Mouse (Mus musculus) cerebellum, adult 18-20 months (tissue): Measurements from ENCODE around the gene Fahd1.
A peak's percentile ranks its signal among the peaks of the same experiment; 100 is the strongest.

Experiments used
- DNase-seq, 2 experiments: peaks; one replicate each; pipeline ENCODE4 v3.0.0; 2021

The Fahd1 gene

DNA sequence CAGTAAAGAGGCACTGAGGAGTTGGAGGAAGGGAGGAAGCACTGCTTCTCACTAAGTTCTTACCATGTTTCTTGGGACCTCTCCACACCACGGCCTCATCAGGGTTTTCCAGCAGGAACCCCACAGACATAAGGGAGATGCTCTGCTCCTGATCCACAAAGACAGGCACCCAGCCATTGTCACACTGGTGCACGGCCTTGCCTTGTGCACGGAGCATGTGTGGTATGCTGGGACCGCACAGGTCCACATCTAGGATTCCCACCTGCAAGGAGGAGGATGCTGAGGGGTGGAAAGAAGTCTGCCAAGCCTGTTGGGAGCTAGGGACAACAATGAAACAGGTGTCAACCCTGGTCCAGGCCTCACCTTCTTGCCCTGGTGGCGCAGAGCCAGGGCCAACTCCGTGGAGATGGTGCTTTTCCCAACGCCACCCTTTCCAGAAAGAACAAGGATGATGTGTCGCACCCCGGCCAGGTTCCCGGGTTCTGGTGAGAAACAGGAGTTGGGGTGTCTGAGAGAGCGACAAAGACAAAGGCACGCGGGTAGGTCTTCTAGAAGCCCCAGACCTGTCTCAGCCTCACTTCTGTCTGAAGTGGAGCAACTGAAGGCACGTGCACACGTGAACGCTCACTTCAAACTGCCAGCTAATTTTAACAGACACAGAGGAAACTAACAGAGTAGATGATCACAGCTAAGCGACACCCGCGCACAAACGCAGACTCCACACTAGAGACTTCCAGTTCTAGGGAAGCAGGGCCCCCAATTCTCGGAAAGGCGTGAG is 35.4 kb upstream of the Fahd1 start:
- DNase-seq = peak in 1 of 2 experiments; percentile 49

DNA sequence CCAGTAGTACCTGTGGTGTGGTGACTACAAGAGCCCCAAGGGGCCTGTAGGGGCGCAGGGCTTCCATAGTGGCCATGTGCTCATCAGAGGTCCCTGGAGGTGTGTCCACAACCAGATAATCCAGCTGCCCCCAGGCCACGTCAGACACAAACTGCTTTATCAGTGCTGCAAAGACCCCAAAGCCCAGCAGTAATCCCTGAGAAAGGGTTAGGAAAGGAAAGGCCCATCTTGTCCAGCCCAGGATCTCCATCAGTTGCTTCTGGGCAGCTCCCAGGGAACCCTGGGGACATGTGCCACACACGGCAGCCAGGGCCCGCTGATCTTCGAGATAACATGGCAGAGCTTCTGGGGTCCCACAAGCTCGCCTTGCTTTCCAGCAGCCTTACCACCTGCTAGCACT is 34.2 kb upstream of the Fahd1 start:
- no peak for DNase-seq

DNA sequence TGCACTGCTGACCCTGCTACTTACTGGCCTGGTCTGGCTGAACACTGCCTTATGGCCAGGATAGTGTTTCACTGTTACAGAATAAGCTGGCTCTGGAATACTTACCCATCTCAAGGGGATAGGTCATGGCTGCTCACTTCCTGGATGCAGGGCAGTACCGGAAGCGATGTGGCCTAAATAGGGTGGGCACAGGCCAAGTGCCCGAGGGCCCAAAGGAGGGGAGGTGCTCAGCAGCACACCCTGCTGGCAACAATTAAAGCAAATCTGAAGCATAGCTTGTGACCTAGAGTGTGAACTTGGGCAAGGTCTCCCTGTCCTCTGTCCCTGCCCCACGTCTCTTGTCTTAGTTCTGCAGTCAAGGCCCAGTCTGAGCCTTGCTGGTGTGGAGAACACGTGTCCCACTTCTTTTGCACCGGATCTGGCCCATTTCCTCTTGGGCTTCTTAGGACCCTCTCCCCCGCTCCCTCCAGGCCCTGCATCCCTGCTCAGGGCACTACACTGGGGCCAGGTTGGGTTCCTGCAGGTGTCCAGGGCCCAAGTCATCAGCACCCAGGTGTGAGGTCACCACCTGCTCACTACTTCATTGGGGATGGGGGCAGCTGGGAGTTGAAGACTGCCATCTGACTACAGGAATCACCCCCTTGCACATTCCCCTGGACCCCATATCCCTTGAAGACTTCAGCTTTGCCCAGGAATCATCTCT is 31.7 kb upstream of the Fahd1 start:
- DNase-seq = no peak

DNA sequence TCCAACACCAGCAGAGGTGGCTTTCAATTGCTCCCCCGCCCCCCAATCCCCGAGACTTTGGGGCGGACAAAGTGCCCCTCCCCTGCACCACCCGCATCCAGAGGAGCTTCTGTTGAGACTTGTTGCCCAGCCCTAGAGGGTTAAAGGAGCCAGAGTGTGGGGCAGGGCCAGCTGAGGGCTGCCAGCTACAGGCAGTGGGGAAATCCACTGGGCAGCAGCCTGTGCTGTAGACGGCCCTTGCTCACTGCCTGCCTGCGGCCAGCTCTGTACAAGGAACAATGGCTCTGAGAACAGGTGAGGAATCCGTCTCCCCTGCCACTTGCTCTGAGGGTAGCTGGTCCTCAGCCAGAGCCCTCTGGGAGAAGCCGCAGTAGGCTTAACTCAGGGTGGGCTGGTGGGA is 28.4 kb upstream of the Fahd1 start:
- DNase-seq = no peak

DNA sequence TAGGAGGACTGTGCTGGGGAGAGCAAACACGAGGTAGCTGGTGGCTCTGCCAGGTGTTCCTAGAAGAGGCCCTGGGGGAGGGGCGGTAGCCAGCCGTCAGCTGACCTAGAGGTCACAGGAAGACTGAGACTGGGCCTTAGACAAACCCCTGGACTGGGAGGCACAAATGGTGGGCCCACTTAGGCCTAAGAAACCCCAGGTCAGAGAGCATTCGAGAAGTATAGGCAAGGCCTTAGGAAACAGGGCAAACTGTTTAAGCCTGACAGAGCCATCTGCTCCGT is 27.9 kb upstream of the Fahd1 start:
- DNase-seq = no peak

DNA sequence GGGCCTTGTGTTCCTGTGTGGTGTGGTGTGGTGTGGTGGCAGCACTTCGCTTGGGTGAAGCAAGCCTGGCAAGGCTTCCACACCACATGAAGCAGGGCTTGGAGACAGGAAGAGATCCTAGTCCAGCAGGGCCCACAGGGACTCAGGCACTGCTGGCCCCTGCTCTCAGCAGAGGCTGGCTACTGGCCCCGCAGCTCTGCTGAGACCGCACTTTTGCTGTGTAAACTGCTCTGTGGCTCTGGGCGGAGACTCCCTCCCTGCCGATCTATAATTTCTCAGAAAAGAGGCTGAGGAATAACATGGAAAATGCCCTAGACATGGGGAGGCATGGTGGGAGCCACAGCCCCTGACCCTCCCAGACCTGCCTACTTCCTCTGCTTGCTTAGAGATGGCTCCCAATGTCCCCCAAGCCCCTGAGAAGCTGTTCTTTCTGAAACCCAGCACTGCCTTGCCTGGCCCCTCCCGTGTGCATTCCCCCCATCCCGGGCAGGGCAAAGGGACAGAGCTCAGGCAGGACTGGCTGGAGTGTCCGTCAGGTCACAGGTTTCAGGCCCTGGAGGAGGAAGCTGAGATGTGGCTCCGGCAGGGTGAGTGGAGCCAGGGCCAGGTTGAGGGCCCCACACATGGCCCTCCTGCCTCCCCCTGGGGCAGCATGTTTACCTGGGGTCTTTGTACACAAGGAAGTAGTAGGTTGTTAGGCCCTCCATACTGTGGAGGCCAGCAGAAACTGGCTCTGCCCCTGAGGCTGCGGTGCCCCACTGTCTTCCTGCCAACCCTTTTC is 27.4 kb upstream of the Fahd1 start:
- no peak for DNase-seq

DNA sequence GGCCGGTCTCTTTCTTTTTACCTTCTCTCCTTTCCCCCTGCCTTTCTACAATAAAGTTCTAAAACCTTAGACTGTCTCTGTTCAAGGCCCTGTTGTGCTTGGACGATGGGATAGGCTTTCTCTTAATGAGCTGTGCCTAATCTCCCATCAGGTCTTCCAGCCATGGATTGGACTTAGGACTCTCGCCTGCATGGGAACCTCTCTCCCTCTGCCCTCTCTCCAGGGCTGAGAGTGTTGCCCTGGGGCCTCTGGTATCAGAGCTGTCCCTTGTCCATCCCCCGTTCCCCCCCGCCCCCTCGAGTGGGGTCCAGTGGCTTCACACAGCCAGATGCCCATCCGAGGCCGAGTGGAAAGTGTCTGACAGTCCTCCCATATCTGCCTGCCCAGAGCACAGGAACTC is 24.8 kb upstream of the Fahd1 start:
- DNase-seq = no peak

DNA sequence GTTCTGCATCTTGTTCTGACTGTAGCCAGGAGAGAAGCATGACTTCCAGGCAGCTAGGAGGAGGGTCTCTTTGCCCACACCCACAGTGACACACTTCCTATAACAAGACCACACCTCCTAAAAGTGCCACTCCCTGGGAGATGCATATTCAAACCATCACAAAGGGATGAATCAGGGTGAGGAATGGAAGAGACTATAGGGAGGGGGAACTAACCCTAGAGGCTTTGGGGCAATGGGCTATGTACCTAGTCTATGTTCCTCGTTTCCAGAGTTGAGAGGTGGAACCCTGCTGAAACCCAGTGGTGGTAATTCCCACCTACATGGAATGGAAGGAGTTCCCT is 24.2 kb upstream of the Fahd1 start:
- no peak for DNase-seq

DNA sequence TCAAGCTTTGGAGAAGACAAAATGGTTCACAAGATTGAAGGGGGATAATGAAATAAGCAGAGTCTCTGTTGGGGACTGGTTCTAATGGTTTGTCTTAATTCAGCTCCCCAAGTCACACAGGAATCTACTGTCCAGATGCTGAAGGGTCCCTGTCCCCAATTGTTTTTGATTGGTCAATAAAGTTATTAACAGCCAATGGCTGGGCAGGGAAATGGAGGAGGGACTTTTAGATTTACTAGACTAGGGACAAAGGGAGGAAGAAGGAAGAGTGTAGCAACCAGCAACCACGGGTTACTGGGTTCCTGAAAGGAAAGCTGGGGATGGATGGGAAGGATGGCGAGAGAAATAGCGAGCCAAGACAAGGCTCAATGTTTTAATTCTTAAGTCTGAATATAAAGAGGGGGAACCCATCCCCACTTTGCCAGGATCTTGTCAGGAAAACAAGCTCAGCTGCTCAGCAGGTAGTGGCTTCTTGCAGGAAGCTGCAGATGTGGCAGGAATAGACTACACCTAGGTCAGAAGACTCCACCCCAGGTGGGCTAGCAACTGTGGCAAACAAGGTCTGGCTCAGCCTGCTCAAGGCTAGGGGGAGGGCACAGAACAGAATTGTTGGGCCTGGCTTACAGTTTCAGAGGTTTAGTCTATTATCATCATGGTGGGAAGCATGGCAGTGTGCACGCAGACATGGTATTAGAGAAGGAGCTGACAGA is 23.7 kb upstream of the Fahd1 start:
- DNase-seq = no peak

DNA sequence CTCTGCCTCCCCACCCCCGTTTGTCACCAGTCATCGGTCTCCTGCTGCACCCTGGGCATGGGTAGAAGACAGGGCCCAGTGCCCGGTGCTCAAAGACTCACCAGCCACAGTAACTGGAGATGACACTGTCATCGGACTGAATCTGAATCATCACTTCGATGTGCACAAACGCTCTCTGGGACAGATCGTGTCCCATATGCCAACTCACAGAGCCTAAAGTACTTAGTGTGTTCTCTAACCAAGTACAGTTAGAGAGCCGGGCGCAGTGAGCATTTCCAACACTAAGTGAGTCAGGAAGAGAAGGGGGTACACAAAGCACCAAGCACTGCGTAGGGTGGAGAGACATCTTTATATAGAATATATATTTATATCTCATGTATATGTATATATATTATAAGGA is 17.8 kb upstream of the Fahd1 start:
- DNase-seq = peak in 1 of 2 experiments; percentile 3

DNA sequence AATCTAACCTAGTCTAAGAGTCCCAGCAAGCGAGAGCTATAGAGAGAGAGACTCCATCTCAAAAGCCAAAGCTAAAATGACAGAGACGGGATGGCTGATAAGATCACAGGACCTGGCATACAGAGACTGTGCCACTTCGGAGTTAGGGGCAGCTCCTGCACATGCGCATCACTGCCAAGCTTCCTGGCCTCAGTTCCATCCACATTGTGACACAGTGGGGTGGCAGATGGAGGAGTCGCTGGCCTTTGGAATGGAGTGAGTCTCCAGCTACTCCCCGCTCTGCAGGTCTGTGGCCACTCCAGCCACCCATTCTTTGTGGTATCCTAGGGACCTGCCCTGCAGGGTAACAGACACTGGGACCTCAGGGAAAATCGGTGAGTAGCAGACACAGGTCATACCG is 15.6 kb upstream of the Fahd1 start, which contains the start of gene Igfals:
Gene Igfals, plus strand, starts transcription at position 222 of the 400 bp plus-strand sequence.
- peak; percentile 85 to 90 for DNase-seq

DNA sequence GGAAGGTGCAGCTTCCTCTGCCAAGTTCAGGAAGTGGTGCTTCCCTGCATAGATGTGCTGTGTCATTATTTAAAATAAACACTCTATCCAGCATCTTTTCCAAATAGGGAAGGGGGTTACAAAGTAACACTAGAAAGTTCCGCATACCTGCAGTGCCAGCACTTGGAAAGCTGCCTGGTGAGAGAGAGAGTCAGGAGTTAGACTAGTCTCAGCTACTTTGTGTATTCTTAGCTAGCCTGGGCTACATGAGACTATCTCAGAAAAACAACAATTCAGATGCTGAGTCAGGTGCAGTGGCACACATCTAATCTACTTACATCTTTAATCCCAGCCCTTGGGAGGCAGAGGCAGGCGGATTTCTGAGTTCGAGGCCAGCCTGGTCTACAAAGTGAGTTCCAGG is 11.6 kb upstream of the Fahd1 start:
- DNase-seq = no peak

DNA sequence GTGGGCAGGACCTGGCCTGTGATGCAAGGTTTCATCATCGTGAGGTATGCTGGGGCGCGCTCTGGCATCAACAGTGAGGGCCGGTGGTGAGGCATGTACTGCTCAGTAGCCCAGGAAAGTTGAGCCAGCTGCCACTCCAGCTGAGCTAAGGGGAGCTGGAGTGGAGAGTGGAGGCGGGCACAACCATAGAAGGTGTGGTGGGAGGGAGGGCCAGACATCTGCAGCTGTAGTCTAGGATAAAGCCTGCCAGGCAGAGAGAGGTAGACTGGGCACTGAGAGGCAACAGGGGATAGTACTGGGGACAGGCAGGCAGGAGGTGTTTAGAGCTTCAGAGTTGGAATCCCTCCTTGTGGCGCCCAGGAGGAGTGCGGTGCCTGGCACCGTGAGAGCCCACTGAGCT is 9.9 kb upstream of the Fahd1 start:
- no peak for DNase-seq

DNA sequence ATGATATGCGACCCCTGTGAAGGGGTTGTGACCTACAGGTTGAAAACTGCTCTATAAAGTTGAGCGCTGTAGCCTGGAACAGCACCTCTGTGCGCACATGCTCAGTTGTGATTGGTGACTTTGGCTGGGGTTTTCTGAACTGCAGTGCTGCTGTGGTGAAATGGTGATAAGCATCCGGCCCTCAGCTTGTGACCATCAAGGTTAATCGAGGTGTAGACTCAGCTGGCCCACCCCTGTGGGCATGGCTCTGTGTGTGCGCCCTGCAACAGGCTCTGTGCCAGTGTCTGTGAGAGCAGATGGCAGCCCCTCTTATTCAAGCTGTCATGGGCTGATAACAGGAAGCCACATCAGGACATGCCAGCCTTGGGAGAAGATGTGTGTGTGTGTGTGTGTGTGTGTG is 8.8 kb upstream of the Fahd1 start:
- no peak for DNase-seq

DNA sequence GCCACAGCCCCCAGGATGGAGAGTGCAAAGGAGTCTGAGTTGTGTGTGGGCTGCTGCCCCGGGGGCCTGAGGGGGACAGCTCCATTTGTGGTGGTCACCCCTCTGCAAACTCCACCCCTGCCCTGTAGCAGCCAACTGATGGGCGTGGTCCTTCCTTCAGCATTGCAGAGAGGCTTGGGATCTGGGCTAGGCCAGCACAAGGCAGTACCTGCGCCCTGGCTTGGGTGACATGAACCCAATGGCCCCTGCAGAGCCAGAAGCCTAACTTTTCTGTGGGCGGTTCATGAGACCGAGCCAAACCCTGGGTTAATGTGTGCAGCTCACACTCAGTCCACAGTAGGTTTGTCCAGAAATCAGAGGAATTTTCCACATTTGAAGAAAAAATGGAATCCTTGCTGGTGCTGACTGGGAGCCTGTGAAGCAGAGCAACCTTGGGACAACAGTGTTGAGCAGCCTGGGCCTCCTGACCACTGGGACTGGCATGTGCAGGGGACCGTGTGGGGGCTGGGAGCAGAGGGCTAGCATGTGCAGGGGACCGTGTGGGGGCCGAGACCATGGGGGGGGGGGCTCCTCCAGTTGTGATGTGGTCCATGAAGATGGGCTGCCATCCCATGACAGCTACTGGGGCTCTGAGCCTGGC is 7.8 kb upstream of the Fahd1 start:
- DNase-seq = no peak

DNA sequence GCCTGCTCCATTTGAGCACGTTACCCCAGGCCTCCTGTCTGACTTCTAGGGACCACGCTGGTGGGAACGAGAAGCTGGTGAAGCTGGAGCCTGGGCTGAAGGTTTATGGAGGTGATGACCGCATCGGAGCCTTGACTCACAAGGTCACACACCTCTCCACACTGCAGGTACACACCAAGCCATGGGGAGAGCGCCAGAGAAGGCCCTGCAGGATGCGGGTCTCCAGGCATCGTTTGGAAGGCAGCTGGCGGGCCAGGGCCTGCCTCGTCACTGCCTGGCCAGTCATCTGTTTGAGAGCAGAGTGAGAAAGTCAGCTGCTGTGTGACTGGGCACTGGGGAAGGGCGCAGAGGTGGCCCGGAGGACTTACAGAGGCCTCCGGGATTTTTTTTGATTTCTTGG is 6.4 kb upstream of the Fahd1 start:
- no peak for DNase-seq

DNA sequence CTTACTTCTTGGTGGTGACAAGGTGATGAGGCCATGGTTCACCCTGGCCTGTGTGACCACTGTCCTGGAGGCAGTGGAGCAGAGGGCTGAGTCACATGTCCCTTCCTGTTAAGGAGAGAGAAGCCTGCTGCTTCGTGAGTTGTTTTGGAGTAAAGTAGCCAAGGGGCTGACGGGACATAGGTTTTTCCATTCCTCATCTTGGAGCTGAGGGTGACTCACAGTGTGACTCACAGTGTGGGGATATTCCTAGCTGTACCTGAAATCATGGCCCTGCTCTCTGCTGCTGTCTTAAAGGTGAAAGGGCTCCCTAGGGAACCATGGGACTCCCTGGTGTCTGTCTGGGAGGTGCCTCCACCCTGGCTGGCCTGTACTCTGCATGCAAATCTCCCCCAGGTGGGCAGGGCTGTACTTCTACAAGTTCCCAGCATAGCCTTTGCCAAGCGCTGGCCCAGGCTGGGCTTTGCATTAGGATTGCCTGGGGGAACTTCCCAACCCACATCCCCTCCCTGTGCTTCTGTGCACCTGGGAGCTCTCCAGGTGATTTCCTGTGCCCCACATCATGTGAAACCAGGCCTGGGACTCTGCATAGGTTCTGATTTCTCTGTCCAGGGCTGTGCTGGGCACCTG is 5.8 kb upstream of the Fahd1 start:
- DNase-seq = no peak

DNA sequence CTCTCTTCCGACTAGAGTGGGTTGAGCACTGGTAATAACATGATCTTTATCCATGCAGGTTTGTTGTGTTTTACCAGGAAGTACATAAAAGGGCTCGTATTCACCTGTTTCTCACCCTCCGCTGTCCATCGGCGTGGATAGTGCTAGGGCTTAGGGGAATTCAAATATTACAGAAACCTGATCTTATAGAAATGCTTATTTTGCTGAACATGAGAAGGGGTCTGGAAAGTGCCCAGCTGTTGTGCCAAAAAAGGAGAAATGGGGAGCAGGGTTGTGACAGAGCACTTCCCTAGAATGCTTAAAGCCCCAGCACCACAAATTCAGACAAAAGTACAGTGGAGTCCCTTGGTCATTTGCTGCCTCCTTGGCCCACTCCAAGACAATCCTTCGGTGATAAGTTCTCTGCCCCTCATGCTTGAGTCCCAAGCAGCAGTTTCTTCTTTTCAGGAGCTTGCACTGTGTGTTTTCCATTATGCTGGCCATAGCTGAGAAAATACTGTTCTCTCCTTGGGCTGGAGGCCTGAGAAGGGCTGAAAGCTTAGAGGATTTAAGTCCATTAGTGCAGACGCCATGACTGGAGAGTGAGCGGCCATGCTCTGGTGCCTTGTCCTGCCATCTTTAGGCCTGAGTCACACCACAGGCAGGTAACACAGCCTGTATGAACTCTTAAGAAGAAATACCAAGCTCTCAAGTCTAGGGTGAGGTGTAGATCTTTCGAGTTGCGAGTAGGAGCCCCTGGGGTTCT is 1.4 kb upstream of the Fahd1 start:
- DNase-seq = no peak

DNA sequence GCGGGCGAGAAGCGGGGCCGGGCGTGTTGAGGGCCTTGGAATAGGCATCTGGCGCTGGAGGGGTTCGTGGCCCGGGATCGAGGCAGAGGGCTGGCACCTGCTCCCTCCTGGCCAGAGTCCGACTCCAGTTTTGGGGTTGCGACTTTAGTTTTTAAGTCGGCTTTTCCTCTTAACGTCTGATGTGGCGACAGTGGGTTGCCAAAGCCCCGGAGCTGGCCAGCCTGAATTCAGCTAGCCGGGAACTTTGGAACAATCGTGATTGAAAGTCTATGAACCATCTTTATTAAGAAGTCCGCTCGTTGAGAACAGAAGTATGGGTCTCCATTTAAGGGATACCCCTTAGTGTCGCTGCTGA is 586 bp upstream of the Fahd1 start:
- DNase-seq = no peak

DNA sequence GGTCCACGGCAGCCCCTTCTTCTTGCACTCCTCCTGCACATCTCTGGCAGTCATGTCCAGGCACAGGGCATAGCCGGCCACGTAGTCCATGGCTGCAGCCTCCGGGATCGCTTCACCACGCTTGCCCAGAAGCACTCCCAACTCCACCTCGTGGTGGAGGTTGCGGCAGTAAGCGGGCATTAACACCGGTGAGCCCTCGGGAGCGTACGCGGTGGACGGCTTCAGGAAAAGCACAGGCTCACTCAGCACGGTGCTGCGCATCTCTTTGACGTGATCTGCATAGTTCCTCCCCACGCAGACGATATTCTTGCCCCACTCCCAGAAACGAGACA is 465 bp downstream of the Fahd1 start:
- DNase-seq = no peak

DNA sequence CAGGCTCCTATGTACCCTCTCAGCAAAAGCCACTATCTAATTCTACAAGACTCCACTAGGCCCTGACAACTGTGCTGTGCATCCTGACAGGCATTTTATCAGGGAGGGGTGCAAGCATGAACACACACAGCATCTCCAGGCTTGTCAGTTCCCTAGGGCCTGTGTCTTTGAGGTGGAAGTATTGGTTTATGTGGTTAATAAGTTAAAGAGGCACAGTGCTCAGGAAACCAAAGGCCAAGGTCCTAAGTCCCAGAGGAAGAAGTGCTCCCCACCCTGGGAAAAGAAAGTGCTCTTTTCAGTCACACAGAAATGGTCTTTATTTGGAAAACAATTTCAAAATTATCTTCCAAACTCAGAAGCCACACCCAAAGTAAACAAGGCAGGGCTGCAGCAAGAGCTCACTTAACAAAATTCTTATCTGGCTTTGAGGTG is 1.5 kb downstream of the Fahd1 start:
- DNase-seq = no peak

DNA sequence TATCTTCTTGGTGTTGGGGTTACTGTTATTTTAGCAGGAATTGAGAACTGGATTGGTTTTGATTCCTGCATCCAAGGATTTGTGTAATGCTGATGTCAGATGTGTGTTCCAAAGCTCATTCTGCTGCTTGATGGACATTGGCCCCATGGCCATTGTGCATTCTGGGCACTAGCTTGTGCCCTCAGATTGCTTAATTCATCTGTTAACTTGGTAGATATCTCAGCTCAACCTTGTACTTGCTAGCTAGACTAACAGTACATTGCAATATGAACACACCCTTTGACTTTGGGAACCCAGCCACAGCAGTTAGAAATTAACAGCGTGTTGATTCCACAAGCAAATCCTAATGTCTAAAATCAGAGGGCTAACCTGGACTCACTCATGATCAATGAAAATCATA is 2.8 kb downstream of the Fahd1 start:
- no peak for DNase-seq
